Mouse (Mus musculus): Measurements from ENCODE around the gene Adamts16. TPM values are rescaled to one million over a fixed set of nuclear protein-coding genes. Genes with fewer than 3 reads are reported as not detected.

Gene Adamts16
- total RNA-seq, 2 experiments from 2014 or later = 1.0 to 2.1 TPM

DNA sequence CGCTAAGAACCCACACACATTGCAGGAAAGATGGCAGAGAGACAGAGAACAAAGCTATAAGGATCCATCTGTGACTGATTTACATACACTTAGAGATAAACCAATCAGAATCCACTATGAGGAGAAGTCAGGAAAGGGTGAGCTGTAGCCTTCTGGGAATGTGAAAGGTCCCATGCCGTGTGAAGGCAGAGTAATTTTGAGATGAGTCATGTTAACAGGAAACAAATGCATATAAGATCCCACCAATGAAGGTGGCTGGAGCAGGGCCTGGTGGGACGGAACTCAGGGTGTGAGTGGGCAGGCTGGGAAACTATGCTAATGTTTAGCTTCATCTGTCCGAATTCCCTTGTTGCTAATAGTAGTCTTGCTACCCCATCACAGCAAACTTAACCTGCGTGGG, 128.3 kb downstream of the Adamts16 start:
- no peak for DNase-seq

DNA sequence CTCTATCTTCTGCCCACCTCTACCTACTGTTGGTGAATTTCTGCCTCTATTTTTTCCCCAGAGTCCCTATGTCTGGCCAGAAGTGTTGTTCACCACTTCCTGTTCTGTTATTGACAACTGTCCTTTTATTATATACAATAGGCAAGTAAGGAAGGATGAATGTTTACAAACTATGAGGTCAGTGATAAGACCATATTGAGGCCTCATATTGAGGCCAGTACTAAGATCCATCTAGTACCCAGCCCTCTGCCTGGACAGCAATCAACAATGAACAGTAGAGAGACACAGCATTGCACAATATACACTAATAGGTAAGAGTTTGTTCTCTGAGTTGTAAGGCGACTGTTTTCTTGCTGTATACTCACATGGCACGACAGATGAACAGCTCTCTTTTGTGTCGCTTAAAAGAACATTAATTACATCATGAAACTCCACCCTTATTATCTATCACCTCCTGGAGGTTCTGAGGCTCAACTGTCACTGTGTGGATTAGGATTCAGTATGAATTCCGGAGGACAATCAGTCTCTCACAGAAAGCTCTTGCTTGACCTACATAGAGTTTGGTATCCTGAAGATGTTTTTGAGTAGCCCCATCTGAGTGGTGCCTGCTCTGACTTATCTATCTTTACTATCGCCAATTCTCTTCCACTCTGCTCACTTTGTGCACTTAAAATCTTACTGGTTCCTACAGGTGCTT, 134.3 kb downstream of the Adamts16 start:
- DNase-seq = no peak

DNA sequence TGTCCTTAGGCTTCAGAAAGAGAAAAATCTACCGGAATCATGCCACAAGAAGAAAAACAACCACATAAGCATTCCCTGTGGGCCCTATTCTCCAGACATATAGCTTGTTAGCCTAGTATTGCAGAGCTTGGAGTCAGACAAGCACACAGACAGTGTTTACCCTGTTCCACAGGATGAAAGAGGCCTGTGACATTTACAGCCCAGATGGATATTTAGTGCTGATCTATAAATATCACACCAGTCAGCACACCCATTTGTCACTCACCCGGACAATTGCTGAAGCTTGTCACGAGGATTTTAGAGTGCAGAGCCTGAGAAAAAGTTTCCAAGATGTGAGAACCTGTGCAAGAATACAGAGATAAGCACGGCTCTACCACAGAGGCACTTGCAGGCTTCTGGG, 138.7 kb downstream of the Adamts16 start:
- DNase-seq = no peak

DNA sequence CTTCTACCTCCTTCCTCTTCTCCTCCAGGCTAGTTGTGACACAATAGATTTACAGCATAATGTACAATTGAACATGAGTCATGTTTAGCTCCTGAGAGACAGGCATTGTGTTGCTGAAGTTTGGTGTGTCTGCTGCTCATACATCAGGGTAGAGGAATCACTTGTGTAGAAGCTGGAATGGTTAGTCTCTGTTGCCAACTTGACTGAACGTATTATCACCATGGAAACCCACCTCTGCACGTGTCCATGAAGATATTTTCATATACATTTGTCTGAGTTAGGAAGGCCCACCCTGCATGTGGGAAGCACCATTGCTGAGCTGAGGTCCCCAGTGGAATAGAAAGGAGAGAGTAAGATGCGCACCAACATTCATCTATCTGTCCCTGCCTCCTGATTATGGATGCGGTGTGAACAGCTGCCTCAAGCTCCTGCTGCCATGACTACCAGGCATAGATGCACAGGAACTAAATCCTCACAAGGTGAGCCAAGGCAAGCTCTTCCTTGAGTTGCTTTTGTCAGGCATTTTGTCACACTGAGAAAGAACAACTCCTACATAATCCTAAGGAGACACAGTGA, 142.7 kb downstream of the Adamts16 start:
- no peak for DNase-seq

DNA sequence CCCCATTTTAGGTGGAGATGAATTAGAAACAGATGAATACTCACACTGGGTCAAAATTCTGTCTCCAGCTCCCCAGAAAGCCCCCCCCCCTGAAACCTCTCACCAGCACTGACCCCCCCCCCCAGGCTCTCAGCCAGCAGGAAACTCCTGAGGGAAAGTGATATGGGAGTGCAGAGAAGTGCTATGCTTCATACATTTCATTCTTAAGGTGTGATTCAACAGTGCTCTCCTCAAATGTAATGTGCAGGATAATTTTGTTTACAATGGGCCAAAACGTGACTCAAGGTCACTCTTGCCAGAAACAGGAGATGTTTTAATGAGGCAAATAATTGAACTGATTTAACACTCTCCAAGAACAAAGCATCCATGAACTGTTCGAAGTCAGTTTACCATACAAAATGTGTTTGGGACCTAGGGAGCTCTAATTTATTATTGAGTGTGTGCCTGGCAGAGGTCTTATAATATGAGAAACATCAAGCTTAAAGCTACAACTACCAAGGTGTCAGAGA, 152.1 kb downstream of the Adamts16 start:
- DNase-seq = no peak

DNA sequence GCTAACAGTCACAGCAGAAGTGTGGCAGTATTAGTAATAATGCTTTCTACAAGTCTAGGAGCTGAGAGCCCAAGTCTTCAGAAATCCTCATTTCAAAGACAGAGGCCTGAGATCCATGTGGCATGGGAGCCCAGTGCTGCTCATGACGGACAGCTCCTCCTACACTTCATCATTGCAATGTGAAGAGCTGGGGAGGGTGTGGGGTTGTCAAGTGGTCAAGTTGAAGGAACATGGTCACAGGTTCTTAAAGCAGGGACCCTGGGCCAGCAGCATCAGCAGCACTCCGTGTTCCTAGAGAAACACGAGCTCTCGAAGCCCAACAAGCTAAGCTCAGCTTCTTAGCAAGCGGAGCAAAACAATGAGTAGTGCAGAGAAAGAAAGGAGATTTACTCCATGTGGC, 155.8 kb downstream of the Adamts16 start:
- no peak for DNase-seq

DNA sequence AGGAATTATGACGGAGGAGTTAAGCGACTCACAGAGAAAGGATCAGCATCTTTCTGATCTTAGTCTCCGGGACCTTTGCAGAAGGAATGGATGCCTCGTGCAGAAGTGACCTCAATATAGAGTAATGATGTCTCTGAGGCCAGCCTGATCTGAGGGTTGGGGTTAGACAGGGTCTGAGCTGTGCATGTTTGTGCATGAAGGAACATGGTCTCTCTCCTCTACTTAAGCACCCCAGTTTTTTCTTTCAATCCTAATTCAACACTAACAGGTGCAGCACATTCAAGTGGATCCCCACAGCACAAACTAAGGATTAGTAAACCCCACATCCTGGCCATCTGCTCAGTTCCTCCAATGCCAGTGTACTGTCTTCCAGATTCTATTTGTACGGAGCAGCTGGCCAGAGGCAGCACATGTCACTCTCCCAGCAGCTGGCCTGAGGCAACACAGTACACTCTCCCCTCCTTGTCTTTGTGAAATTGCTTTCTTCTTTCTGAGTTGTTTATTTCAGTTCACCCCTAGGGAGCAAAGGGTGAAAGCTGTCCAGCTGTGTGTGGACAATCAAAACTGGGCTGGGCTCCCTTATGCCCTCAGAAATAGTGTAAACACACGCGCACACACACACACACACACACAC, 156.5 kb downstream of the Adamts16 start:
- DNase-seq = no peak

DNA sequence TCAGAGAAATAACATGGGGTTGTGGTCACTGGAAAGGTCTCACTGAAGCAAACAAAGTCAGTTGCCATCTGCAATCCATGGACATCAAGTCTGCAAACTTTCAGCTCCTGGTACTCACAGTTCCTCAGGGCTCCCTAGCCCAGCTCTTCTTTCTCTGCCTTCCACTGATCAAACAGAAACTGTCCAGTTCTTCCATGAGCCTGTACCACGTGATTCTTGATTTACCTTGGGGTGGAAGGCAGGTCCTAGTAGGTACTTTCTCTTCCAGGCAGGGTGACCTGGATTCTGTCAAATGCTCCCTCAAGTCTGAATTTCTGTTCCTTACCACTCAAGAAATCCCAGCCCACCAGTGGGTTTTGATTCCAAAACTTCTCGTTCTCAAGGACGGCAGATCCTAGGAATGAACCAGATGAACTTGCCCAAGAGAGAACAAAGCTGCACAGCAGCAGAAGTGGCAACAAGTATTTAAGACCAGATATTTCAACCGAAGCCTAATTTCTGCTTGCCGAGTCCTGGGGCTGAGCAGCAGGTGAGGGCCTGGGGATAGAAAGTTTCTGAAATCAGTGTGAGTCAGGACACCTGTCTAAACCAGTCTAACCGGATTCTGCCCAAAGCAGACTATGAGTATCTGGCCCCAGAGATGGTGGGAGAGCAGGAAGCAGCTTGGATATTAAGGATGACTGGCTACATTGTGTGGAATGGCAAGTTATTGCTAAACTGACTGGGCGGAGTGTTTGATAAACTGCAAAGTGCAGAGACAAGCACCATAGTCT, 160.0 kb downstream of the Adamts16 start:
- DNase-seq = no peak

DNA sequence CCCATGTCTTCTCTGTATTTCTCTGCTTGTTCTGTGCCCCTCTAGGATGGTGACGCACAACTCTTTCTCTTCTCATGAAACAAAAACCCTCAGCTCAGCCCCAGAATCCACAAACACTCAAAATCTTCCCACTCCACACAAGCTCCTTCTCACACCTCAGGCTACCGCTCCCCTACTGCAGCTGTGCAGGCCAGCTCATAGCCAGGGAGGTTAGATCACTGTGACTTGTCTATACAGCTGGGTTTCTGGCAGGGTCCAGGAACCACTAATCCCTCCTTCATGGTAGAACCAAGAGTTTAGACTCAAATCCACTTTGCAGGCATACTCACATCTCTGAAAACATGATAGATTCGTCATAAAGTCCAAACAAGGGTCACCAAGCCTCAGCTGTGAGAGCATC, 161.3 kb downstream of the Adamts16 start:
- DNase-seq = no peak

Other genes with a start within 250 kb of the Adamts16 start
- 10 to 100 TPM; 27.5 TPM for gene Ice1, start 204.2 kb downstream of the Adamts16 start, total RNA-seq (2021)